Mouse (Mus musculus) cortical plate, adult 2 months (tissue): Measurements from ENCODE around the gene Ric3. TPM values are rescaled to one million over a fixed set of nuclear protein-coding genes. Genes with fewer than 3 reads are reported as not detected.
A peak's percentile ranks its signal among the peaks of the same experiment; 100 is the strongest.

Experiments
- H3K27ac ChIP-seq: fragments of 200-500 bp; 2 replicates; pipeline ENCODE4 v1.5.1; 2012; ENCODE audit warnings: low read length, control low read depth, inconsistent platforms; ENCODE audit not compliant: insufficient read depth
- H3K4me1 ChIP-seq: fragments of 200-500 bp; 2 replicates; pipeline ENCODE4 v1.6.1; 2011; ENCODE audit warnings: low read length; ENCODE audit not compliant: control insufficient read depth, insufficient read depth
- H3K4me3 ChIP-seq: fragments of 200-500 bp; 2 replicates; pipeline ENCODE4 v1.5.1; 2011; ENCODE audit warnings: mild to moderate bottlenecking, low read length, control low read depth; ENCODE audit not compliant: insufficient read depth
- CTCF ChIP-seq: fragments of 200-500 bp; IDR thresholded peaks from 2 replicates; pipeline ENCODE4 v1.5.1; 2011; ENCODE audit warnings: mild to moderate bottlenecking, control low read depth, low read length; ENCODE audit not compliant: insufficient read depth; ENCODE audit errors: extremely low read depth
- POLR2A ChIP-seq: fragments of 200-500 bp; IDR thresholded peaks from 2 replicates; pipeline ENCODE4 v1.6.1; 2011; ENCODE audit warnings: mild to moderate bottlenecking, low read length, control low read depth; ENCODE audit not compliant: insufficient read depth; ENCODE audit errors: extremely low read depth
- polyA plus RNA-seq: library from polyadenylated mRNA; depleted of rRNA; stranded (reverse); fragments of >200 nt; gene quantifications from 2 replicates; pipeline ENCODE4 v1.2.3, GENCODE M21; 2012

Gene Ric3
- polyA plus RNA-seq, 1 experiment: 42.7 TPM

- Histone ChIP-seq H3K4me3 (no peak overlapping the region), H3K4me1 (peaks cover 7% of the 10 kb centered on the region), H3K27ac (no peak overlapping the region)
- no peak for TF ChIP-seq POLR2A
- no peak for TF ChIP-seq CTCF
Measured at GRCm38 (mm10) chr7:109026976-109027375, 56.2 kb downstream of the Ric3 start.

- Histone ChIP-seq H3K4me1 (peaks cover 9% of the 10 kb centered on the region), H3K27ac (peak overlapping the region; percentile 6; the same call in 1 of the 2 replicates), H3K4me3 (no peak overlapping the region)
- TF ChIP-seq POLR2A (no peak), CTCF (no peak)
Measured at GRCm38 (mm10) chr7:109025743-109026142, 57.4 kb downstream of the Ric3 start.

GRCm38 (mm10) chr7:109021428-109021827 is 61.7 kb downstream of the Ric3 start:
- Histone ChIP-seq H3K4me3 (no peak overlapping the region), H3K4me1 (peaks cover 5% of the 10 kb centered on the region), H3K27ac (no peak overlapping the region)
- TF ChIP-seq CTCF (peak; percentile 74), POLR2A (no peak)

GRCm38 (mm10) chr7:109019243-109019642 is 63.9 kb downstream of the Ric3 start:
- H3K27ac ChIP-seq: no peak overlapping the region
- no peak overlapping the region for H3K4me3 ChIP-seq
- H3K4me1 ChIP-seq: peaks cover 9% of the 10 kb centered on the region
- TF ChIP-seq CTCF (no peak), POLR2A (no peak)

- Histone ChIP-seq H3K4me1 (peaks cover 11% of the 10 kb centered on the region), H3K27ac (no peak overlapping the region), H3K4me3 (no peak overlapping the region)
- TF ChIP-seq POLR2A: no peak
- no peak for TF ChIP-seq CTCF
Measured at GRCm38 (mm10) chr7:109016378-109016923, 66.7 kb downstream of the Ric3 start.

GRCm38 (mm10) chr7:109014851-109015250 is 68.3 kb downstream of the Ric3 start:
- Histone ChIP-seq H3K27ac (no peak overlapping the region), H3K4me1 (peaks cover 11% of the 10 kb centered on the region), H3K4me3 (0 out of 2 replicates have a peak overlapping the region, but pooled peaks have one; percentile 3)
- TF ChIP-seq CTCF (no peak), POLR2A (no peak)

GRCm38 (mm10) chr7:109012998-109013625 is 70.0 kb downstream of the Ric3 start:
- TF ChIP-seq POLR2A (no peak), CTCF (no peak)
- Histone ChIP-seq H3K4me1 (peaks cover 11% of the 10 kb centered on the region), H3K27ac (peak overlapping the region; percentile 54), H3K4me3 (peak overlapping the region; percentile 53; the same call in 1 of the 2 replicates)

- Histone ChIP-seq H3K27ac (peak overlapping the region; percentile 54), H3K4me3 (peak overlapping the region; percentile 53), H3K4me1 (peaks cover 11% of the 10 kb centered on the region)
- TF ChIP-seq POLR2A (no peak), CTCF (no peak)
Measured at GRCm38 (mm10) chr7:109012575-109012974, 70.6 kb downstream of the Ric3 start.

GRCm38 (mm10) chr7:109011596-109012180 is 71.4 kb downstream of the Ric3 start:
- Histone ChIP-seq H3K4me3 (peak overlapping the region; percentile 53), H3K4me1 (peaks cover 11% of the 10 kb centered on the region), H3K27ac (peak overlapping the region; percentile 54)
- no peak for TF ChIP-seq CTCF
- peak; percentile 26; the same call in 1 of the 2 replicates for TF ChIP-seq POLR2A
